Mouse (Mus musculus) heart, postnatal 0 days (tissue): ENCODE measurements at regions not wholly inside any gene's neighbourhood (a gene's known extent, or its start where the extent isn't known, plus 50 kb on each side); places are given as distances from the start of the nearest gene placed in this dataset.

ENCODE experiments used
- CTCF ChIP-seq: IDR thresholded peaks from 2 replicates; pipeline ENCODE4 v1.5.1; 2016; ENCODE audit warnings: antibody characterized with exemption, control low read depth, low read depth
- EP300 ChIP-seq: IDR thresholded peaks from 2 replicates; pipeline ENCODE4 v1.6.1; 2016; ENCODE audit warnings: antibody characterized with exemption, low read depth

- TF ChIP-seq CTCF (no peak), EP300 (no peak)
These were observed 268.6 kb downstream of the Tmem38b start for GRCm38 (mm10) chr4:54094285-54094997.
